Mouse (Mus musculus) left cerebral cortex, postnatal 14 days (tissue): ENCODE data around the gene Wnt7b. TPM values are rescaled to one million over a fixed set of nuclear protein-coding genes. Genes with fewer than 3 reads are reported as not detected.

Experiments
- DNase-seq, 2 experiments: peaks; one replicate each; pipeline ENCODE4 v3.0.0; 2021 to 2022; ENCODE audit warnings: low spot score in 2 of 2, mixed read lengths in 1 of 2
- intact Hi-C: fragments of 180-260 bp; cut with DNase I; formaldehyde crosslinking; loops from one replicate; pipeline ENCODE4 v1.15.1; 2025
- total RNA-seq, 2 experiments: library from RNA; stranded (reverse); gene quantifications; 2 replicates each; pipeline ENCODE4 v1.2.3; 2021

Wnt7b gene
- total RNA-seq, 2 experiments from 2014 or later: 33.8 to 41.3 TPM

DNA sequence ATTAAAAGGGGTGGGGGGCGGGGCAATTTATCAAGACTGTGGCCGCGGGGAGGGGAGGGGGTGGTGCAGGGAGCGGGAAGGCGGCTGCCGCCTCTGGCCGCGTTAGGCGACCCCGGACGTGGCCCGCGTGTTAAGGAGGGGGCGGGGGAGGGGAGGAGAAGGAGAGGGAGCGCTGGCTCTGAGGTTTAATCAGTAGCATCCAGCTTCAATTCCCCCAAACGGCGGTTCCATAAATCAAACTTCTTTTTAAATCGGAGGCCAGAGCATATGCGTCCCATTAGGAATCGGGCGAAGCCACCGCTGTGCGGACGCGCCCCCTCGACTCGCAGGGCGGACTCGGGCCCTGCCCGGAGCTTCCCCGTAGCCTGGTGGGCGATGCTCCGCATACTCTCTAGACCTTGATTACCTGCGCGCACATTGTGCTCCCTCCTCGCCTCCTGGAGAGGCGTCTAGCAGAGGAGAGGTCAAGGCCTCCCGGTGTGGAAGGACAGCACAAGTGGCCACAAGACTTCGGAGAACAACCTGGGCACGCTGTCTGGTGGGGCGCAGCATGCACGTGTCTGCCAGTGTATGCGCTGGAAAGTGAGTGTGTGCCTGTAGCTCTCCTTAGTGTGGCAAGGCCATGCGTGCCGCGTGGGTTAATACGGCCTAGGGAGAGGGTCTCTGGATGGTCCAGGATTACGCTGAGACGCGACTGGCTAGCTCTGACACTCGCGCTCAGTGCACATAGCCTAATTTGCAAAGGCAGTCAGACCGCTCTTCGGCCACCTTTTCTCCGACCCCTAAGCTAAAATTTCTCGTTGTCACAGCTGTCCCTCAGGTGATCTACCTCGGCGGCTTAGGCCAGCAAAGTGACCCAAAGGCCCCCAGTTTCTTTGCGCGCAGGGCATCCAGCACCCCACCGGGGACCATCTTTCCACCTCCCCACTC is 5.5 kb downstream of the Wnt7b start:
- intact Hi-C loops: no loop called here
- no peak for DNase-seq

DNA sequence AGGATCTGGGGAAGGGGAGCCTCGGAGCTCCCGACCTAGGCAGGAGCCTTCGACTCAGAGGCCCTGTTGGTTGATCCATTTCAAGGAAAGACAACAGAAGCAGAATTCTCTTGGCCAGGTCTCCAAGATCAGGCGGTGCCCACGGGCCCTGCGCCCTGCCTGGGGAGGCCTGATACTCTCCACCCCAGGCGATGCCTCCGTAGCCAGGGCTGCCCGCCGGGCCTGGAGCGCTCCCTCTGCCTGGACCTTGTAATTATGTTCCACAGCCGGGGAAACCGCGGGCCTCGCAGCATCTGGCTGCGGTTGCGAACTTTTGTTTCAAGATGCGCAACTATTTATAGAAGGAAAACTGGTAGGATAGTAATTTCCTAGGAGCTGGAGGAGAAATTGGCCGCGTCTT is 6.2 kb downstream of the Wnt7b start:
- DNase-seq: peak in 1 of 2 experiments; percentile 19
- intact Hi-C loops: no loop called here

DNA sequence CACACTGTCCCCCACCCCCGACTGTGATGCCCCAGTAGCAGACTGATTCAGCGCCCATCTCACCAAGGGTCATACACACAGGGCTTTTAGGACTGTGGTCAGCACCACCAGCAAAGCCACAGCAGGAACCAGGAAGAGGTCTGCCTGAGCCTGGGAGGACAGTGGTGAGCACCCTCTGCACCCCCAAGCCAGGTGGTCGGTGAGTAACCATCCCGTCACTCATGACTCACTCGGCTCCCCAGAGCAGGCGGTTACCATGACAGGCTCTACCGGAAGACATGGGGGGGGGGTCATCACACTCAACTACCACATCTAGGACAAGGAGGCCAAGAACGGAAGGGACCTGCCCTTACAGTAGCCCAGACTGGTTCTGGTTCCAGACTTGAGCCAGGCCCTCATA is 7.7 kb downstream of the Wnt7b start:
- no peak for DNase-seq
- intact Hi-C loops: no loop called here

DNA sequence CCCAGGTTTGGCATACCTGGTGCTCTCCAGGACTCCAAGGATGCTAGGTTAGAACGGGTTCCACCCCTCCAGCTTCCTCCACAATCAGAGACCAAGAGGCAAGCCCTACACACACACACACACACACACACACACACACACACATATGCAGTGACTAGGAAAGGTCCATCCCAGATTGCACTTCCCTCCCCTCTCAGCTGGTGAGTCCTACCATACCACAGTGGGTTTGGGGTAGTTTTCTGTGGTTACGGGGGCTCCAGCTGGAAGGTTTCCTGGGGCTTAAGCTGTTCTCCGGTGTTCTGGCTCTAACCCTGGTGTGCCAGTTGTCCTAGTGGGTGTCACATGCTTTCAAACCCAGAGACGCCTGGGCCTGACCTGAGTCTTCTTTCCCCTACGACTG is 8.2 kb downstream of the Wnt7b start:
- DNase-seq: no peak
- intact Hi-C loops: no loop called here

DNA sequence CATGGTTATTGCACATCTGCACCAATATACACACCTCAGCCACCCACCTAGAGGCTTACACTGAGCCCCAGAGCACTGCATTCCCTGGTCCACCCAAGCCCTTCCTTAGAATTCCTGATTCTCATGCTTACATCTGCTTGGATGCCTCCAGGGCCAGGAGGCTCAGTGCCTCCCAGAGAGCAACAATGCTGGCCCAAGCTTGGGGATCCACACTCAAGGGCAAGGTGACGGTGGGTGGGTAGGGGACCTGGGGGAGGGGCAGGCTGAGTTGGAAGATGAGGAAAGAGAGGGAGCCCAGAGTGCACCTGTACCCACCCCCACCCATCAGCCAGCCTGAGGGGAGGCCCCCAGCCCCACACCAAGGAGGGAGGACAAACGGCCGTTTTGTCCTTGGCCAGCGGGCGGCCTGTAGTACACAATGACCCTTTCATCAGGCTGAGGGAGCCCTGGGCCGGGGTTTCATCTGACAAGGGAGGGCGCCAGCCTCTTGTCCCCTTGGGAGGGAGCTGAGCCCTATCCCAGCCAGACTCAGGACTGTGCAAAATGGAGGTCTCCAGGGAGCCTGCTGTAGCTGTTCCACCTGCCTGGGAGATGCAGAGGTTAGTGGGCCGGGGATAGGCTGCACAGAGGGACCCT is 9.5 kb downstream of the Wnt7b start:
- peak in 1 of 2 experiments; percentile 30 for DNase-seq
- intact Hi-C loops: no loop called here

DNA sequence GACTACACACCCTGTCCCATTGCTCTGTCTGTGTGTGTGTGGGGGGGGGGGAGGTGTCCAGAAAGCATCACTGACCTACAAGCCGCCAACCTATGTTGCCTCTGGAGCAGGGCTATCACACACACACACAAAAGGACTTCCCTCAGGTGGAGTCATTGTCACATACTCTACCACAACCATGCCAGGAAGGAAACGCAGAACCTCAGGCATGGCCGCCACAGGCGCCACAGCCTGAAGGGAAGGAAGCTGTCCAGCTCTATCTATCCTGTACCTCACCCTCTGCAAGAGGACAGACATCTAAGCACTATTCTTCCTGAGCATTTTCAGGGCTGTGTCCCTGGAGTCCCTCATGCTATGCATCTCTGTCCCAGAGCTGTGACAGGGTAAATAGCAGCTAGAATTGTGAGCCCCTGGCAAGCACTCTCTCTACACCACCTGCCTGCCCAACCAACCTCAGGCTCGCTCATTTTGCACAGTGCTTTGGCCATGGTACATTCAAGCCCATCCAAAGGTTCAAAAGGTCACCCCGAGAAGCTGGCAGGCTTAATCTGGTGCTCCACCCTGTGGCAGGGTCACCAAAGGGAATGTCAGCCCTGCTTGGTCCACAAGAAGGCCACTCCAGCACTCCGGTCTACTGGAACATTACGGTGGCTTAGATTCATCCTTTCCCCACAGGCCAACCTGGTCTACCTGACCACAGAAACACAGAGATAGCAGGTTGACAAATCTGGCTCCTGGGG is 12.1 kb downstream of the Wnt7b start:
- intact Hi-C loops: no loop called here
- DNase-seq: no peak

DNA sequence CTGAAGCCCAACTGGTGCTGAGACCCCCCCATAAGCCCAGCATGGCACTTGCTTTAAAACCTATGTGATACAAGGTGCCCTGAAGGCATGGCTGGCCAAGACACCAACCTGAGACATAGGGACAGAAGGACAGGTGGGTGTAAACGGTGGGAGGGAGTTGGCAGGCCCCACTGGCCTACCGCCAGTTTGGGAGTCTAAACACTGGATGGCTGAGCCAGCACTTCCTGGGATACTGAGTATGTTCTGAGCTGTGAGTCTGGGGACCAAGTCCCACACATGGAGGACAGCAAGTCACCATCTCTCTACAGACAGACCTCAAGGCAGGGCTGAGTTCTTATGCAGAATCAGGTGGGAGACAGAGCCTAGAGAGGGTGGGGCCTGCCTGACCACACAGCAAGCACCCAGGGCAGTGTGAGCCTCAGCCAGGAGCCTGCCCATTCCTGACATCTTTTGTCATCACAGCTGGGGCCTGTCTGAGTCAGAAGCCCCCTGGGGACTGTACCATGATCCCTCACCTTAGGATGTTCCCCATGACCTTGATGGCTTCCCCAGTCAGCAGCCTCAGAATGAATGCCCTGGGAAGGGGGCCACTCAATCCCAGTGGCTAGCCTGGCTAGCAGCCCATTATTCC is 13.0 kb downstream of the Wnt7b start:
- intact Hi-C loops: no loop called here
- peak; percentile 24 to 47 for DNase-seq

DNA sequence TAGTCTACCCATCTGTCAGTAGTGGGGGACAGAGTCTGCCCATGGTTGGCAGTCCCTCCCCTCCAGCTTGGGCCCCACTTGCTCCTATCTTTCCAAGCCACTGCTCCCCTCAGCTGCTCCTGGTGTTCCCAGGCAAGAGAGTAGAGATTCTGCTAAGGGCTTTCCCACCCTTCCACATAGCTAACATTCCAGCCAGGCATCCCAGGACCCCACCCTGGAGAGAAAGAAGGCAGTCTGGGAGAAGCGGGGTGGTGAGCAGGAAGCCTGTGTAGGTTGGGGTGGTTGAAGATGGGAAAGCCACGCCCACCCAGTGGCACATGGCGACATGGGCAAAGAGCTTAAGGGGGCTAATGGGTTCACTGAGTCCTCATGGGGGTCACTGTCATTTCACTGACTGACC is 13.9 kb downstream of the Wnt7b start:
- intact Hi-C loops: no loop called here
- DNase-seq: no peak

DNA sequence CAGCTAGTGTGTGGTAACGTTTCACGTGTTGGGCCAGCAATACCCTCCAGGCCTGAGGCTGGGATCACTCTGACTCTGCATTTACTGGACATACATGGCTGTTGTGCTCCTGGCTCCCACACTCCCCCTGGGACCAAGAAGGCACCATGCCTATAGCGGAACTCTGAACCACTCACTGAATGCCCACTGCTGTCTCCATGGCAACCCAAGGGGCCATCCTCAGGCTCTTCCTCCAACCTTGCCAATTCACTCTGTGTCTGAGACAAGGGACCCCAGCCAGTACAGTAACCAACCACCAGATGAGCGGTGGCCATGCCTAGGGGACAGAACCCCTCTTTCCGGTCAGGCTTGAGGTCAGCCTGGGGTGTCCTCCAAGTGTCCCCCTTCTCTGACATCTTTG is 17.3 kb downstream of the Wnt7b start:
- intact Hi-C loops: no loop called here
- no peak for DNase-seq

DNA sequence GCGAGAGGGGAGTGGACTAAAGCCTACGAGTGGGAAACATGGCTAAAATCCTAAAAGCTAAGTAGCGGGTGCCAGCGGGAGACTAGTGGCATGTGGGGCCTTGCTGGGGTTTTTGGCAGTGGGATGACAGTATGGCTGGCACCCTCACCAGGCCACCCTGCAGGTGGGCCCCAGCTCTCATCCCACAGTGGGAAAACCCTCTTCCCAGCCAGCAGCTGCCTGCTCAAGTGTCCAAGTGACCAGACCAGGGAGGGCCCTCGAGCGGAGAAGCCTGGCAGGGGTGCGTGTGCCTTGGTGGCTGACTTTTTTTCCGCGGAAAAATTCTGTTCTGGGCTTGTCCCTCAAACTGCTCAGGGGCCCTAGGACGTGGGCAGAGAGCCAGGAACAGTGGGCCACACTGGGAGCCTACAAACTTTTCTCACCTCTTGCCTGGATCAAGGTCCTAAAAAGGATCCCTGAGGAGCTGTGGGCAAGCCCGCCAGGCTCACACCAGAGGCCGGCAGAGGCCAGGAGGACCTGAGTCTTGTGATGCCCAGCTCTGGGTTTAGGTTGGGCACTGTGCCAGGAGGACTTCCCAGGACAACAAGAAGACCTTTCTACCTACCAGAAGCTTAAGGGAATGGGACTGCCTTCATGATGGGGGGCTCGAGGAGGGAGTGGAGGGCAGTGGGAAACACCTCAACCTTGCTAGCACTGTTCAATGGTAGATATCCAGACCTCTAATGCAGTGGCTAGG is 18.1 kb downstream of the Wnt7b start:
- intact Hi-C loops: no loop called here
- DNase-seq: no peak

DNA sequence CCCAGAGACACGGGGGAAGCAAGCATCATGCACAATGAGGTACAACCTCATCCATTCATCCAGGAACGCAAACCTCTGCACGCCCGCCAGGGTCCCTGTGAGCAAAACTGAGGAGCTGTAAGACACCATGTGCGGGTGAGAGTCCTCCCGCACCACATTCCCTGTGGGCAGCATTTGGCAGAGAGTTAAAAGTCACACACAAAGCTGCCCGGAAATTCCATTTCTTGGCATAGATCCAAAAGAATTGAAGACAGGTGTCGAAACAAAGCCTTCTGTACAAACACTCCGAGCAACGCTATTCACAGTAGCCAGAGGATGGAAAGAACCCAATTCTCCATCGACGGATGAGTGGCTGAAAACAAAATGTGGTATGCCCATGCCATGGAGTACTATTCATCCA is 20.3 kb downstream of the Wnt7b start:
- intact Hi-C loops: no loop called here

DNA sequence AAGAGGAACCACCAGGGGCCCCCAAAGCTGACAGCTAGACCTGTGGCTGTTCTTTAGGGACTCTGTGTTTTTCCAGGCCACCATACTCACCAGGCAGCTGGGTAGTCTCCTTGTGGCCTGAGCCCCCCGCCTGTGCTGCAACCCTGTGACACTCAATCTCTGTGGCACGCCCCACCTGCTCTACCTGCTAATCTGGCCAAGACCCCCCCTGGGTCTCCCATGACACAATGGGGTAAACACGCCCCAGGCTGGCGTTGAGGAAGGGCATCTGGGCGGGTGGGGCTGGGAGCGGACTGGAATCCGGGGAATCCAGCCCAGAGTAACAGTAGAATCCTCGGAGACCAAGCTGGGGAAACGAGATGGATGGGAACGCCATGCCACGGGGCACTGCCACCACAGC is 21.4 kb downstream of the Wnt7b start:
- intact Hi-C loops: no loop called here
- no peak for DNase-seq

More for the DNA sequence above, 20.3 kb downstream of the Wnt7b start:
- no peak for DNase-seq

DNA sequence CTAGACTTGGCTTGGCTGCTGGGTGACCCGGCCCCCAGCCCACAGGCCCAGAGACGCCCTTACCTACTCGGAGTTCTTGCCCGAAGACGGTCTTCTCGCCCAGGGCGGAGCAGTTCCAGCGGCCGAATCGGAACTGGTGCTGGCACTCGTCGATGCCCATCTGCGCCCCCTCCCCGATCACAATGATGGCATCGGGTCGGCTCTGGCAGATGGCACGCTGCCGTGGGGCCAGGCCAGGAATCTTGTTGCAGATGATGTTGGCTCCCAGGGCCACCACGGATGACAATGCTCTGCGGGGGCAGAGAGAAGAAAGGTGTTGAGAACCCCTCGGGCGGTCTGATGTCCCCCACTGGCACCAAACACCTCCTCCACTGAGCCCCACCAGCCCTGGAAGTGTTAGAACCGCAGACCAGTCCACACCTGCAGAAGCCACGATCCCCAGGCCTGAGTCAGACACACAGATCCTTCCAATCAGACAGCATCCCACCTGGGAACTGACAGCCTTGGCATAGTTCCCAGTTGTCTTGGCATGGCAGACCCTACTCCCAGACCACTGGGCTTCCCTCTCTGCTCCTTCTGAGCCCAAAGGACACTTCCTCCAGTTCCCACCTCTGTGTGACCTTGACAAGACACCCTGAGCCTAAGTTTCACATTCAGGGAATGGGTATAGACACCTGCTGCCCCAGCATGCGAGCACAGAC is 23.3 kb downstream of the Wnt7b start:
- intact Hi-C loops: no loop called here
- no peak for DNase-seq

DNA sequence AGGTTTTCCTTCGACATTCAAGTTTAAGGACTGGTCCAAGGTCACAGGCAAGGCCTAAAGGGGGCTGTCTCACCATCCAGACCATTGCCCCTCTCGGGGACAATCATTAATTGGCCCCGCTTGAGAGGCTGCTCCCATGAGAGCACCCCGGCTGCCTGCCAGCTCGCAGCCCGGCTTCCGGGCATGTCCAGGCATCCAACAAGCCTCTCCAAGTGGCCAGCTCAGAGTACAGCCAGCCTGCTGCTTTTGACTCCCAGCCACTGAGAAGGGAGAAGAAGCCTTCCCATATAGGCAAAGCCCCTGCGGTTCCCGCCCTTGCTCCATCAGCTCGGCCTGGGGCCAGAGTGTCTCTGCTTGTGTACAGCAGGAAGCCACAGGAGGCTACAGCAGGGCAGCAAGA is 26.5 kb downstream of the Wnt7b start:
- intact Hi-C loops: no loop called here
- DNase-seq: peak in 1 of 2 experiments; percentile 35

DNA sequence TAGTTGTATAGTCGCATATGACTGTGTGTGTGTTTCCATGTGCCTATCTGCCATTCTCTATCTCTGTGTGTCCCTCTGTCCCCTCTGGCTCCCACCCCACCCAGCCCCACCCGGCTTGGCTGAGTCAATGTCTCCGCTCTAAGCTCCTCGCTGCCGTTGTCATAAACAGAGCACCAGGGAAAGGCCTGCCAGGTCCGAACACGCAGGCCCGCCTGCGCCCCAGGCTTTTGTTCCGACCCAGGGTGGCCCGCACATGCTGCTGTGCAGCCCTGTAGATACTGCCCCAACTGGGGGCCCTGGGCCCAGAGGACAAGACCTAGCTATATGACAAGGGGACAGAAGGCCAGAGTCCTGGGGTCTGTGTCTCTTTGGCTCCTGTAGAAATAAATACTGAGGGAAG is 28.9 kb downstream of the Wnt7b start:
- intact Hi-C loops: no loop called here
- no peak for DNase-seq

DNA sequence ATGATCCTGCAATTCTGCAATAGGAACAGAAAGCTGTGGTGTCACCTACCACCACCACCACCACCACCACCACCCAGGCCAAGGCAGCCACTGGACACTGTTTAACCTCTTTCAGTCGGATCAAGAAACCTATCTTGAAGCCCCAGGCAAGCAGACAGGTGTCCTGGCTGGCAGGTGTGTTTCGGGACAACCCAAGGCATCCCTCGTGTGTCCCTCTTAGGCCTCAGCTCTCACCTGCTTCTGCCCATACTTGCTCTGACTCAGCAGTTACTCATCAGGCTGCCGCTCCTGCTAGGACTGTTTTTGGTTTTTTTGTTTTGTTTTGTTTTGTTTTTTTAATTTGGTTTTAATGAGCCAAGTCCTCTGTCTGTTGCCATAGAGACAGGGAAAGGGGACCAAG is 35.8 kb downstream of the Wnt7b start:
- no peak for DNase-seq
- intact Hi-C loops: no loop called here

DNA sequence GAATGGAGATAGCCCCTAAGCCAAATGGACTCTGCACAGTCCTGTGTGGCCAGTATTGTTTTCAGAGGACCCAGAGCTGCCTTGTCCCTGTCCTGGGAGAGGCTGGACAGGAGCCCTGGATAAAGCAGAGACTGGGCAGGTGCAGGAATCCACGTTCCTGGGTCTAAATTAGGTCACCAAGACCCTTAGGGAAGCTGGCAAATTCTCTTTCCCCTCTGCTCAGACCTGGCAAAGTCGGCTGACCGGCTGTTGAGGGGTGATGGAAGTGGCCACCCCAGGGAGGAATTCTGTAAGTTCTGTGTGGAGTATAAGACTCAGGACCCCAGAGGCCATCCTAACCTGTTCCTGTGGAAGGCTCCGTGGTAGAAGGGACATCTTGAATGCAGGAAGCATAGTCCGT is 36.9 kb downstream of the Wnt7b start:
- intact Hi-C loops: no loop called here

DNA sequence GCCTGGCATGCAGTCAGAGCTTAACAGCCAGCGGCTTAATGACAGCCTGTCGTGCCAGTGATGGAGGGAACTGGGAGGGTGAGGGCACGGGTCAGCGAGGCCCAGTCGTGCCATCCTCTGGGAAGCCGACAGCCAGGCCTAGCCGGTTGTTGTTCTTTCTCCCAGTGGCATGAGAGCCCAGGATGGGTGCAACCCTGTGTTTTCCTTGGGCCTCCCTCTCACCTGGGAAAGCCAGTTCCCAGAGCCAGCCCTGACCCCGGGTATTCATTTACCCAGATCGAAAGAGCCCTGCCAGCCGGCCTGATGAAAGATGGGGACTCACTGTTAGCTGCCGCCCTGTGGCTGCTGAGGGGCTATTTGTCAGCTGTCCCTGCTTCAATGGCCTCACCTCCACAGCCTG is 44.1 kb downstream of the Wnt7b start:
- intact Hi-C loops: no loop called here
- DNase-seq: no peak

More for the DNA sequence above, 36.9 kb downstream of the Wnt7b start:
- no peak for DNase-seq

DNA sequence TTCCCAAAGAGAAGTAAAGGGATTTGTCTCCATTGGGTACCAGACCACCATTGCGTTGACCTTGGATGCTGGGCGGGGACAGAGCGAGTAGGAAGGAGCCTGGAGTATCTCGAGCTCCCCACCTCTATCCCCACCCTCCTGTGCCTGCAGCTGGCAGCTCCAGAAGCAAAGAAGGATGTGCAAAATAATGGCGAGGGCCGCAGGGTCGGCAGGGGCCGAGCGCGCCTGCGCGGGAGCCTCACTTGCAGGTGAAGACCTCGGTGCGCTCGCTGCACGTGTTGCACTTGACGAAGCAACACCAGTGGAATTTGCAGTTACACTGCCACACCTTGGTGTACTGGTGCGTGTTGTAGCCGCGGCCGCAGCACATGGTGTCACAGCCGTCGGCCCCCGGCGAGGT is 45.1 kb downstream of the Wnt7b start:
- intact Hi-C loops: no loop called here
- no peak for DNase-seq
